Mouse (Mus musculus) myocyte (in vitro differentiated cells): Measurements from ENCODE around the gene Map4k1. TPM values are rescaled to one million over a fixed set of nuclear protein-coding genes. Genes with fewer than 3 reads are reported as not detected.
A peak's percentile ranks its signal among the peaks of the same experiment; 100 is the strongest.

ENCODE experiments used
- H3K27me3 ChIP-seq: one replicate; pipeline ENCODE4 v1.6.1; 2011; ENCODE audit not compliant: control insufficient read depth, insufficient read depth, insufficient read length
- H3K36me3 ChIP-seq: one replicate; pipeline ENCODE4 v1.6.1; 2011; ENCODE audit not compliant: control insufficient read depth, insufficient read depth
- H3K4me2 ChIP-seq: one replicate; pipeline ENCODE4 v1.6.1; 2011; ENCODE audit warnings: low read depth, control low read depth
- H3K4me3 ChIP-seq: one replicate; pipeline ENCODE4 v1.5.1; 2011; ENCODE audit warnings: mild to moderate bottlenecking, control low read depth, moderate library complexity
- H3K79me2 ChIP-seq: one replicate; pipeline ENCODE4 v1.6.1; 2011; ENCODE audit not compliant: control insufficient read depth, insufficient read depth
- H3ac ChIP-seq: one replicate; pipeline ENCODE4 v1.6.1; 2011; ENCODE audit not compliant: control insufficient read depth, insufficient read length
- CEBPB ChIP-seq: IDR thresholded peaks from 2 replicates; pipeline ENCODE4 v1.6.1; 2011; ENCODE audit warnings: mild to moderate bottlenecking, moderate library complexity; ENCODE audit not compliant: poor library complexity, insufficient read depth, severe bottlenecking
- E2F4 ChIP-seq: IDR thresholded peaks from one replicate; pipeline ENCODE4 v1.6.1; 2011; ENCODE audit warnings: mild to moderate bottlenecking, control low read depth, moderate library complexity; ENCODE audit not compliant: insufficient read depth
- MAX ChIP-seq: IDR thresholded peaks from one replicate; pipeline ENCODE4 v1.6.1; 2011; ENCODE audit warnings: low read depth, mild to moderate bottlenecking, control low read depth
- MYOD1 ChIP-seq, 3 experiments: IDR thresholded peaks; one replicate each; pipeline ENCODE4 v1.6.1; 2011; ENCODE audit warnings: control low read depth in 2 of 3, low read depth in 2 of 3, mild to moderate bottlenecking in 2 of 3, moderate library complexity in 1 of 3; ENCODE audit not compliant: insufficient read length in 2 of 3, control insufficient read depth in 1 of 3
- MYOG ChIP-seq, 3 experiments: IDR thresholded peaks; one replicate each; pipeline ENCODE4 v1.6.1; 2011; ENCODE audit warnings: control low read depth in 2 of 3, low read depth in 2 of 3, mild to moderate bottlenecking in 2 of 3; ENCODE audit not compliant: insufficient read length in 2 of 3, control insufficient read depth in 1 of 3, insufficient read depth in 1 of 3
- POLR2A ChIP-seq: IDR thresholded peaks from one replicate; pipeline ENCODE4 v1.6.1; 2011; ENCODE audit warnings: low read depth, mild to moderate bottlenecking, control low read depth, moderate library complexity; ENCODE audit not compliant: insufficient read length
- POLR2AphosphoS2 ChIP-seq: IDR thresholded peaks from one replicate; pipeline ENCODE4 v1.6.1; 2011; ENCODE audit warnings: low read depth, control low read depth; ENCODE audit not compliant: insufficient read length
- REST ChIP-seq: IDR thresholded peaks from one replicate; pipeline ENCODE4 v1.6.1; 2011; ENCODE audit warnings: mild to moderate bottlenecking, control low read depth, moderate library complexity; ENCODE audit not compliant: insufficient read depth, insufficient read length
- SRF ChIP-seq: IDR thresholded peaks from one replicate; pipeline ENCODE4 v1.6.1; 2011; ENCODE audit warnings: low read depth; ENCODE audit not compliant: control insufficient read depth, insufficient read length
- TCF12 ChIP-seq: IDR thresholded peaks from one replicate; pipeline ENCODE4 v1.6.1; 2011; ENCODE audit warnings: mild to moderate bottlenecking, control low read depth; ENCODE audit not compliant: poor library complexity, insufficient read depth, severe bottlenecking
- TCF3 ChIP-seq: IDR thresholded peaks from one replicate; pipeline ENCODE4 v1.6.1; 2011; ENCODE audit warnings: low read depth, control low read depth; ENCODE audit not compliant: insufficient read length
- USF1 ChIP-seq: IDR thresholded peaks from one replicate; pipeline ENCODE4 v1.6.1; 2011; ENCODE audit warnings: low read depth, mild to moderate bottlenecking, control low read depth, moderate library complexity
- polyA plus RNA-seq: library from polyadenylated mRNA; unstranded; fragments of >200 nt; fragmentation: generic; extraction: Trizol; gene quantifications from one replicate; pipeline ENCODE4 v1.2.1, GENCODE M21; 2012; ENCODE audit warnings: missing spikeins

The Map4k1 gene
- polyA plus RNA-seq, 1 experiment: 0.18 TPM

GRCm38 (mm10) chr7:28960354-28961046 lies 21.4 kb upstream of the Map4k1 start:
- H3K4me3 ChIP-seq: peak overlapping the region; percentile 56
- peak overlapping the region; percentile 83 for H3K4me2 ChIP-seq
- no peaks in the 10 kb centered on the region for H3K27me3 ChIP-seq
- H3K36me3 ChIP-seq: no peaks in the 10 kb centered on the region
- peaks cover 65% of the 10 kb centered on the region for H3K79me2 ChIP-seq
- TF ChIP-seq MAX (no peak), POLR2A (peak; percentile 20)
- peak overlapping the region; percentile 92 for H3ac ChIP-seq

GRCm38 (mm10) chr7:28961584-28961926 lies 20.3 kb upstream of the Map4k1 start:
- H3ac ChIP-seq: peak overlapping the region; percentile 92
- no peaks in the 10 kb centered on the region for H3K27me3 ChIP-seq
- H3K79me2 ChIP-seq: peaks cover 55% of the 10 kb centered on the region
- peak overlapping the region; percentile 56 for H3K4me3 ChIP-seq
- peak overlapping the region; percentile 83 for H3K4me2 ChIP-seq
- TF ChIP-seq CEBPB (no peak), SRF (no peak), TCF12 (no peak)
- H3K36me3 ChIP-seq: no peaks in the 10 kb centered on the region

- Histone ChIP-seq H3K27me3 (no peaks in the 10 kb centered on the region), H3K4me3 (peak within 1 kb of the TSS; percentile 56), H3K79me2 (peaks cover 49% of the 10 kb centered on the region), H3K36me3 (no peaks in the 10 kb centered on the region), H3ac (peak within 1 kb of the TSS; percentile 92), H3K4me2 (peak within 1 kb of the TSS; percentile 83)
- peak; percentile 99 for TF ChIP-seq POLR2AphosphoS2
- peak in 2 of 3 experiments; percentile 30 to 45 for TF ChIP-seq MYOD1 (IDR thresholded peaks at IDR 0.05; ENCODE audit: control insufficient read depth in 1 of 3, insufficient read length in 2 of 3, low read depth in 2 of 3)
- TF ChIP-seq MAX: no peak
- peak in 2 of 3 experiments; percentile 32 to 68 for TF ChIP-seq MYOG (IDR thresholded peaks at IDR 0.05; ENCODE audit: control insufficient read depth in 1 of 3, insufficient read depth in 1 of 3, insufficient read length in 2 of 3, low read depth in 2 of 3)
- peak; percentile 43 for TF ChIP-seq REST
- TF ChIP-seq POLR2A: peak; percentile 99
- peak; percentile 26 for TF ChIP-seq E2F4
- TF ChIP-seq TCF12: no peak
Observed at GRCm38 (mm10) chr7:28961927-28962670, 19.8 kb upstream of the Map4k1 start, which contains the start of gene Actn4. Actn4 (minus strand) TSS chr7:28962340.

- no peak overlapping the region for H3K4me2 ChIP-seq
- no peak overlapping the region for H3K4me3 ChIP-seq
- no peaks in the 10 kb centered on the region for H3K36me3 ChIP-seq
- TF ChIP-seq TCF12 (no peak), POLR2A (no peak), USF1 (no peak), REST (no peak), CEBPB (no peak), TCF3 (no peak), SRF (no peak), MYOD1 (IDR thresholded peaks at IDR 0.05; ENCODE audit: control insufficient read depth in 1 of 3, insufficient read length in 2 of 3, low read depth in 2 of 3) (no peak)
- no peak overlapping the region for H3ac ChIP-seq
- H3K27me3 ChIP-seq: no peaks in the 10 kb centered on the region
- peaks cover 36% of the 10 kb centered on the region for H3K79me2 ChIP-seq
Observed at GRCm38 (mm10) chr7:28963399-28963923, 18.4 kb upstream of the Map4k1 start.

- Histone ChIP-seq H3K27me3 (no peaks in the 10 kb centered on the region), H3ac (no peak overlapping the region), H3K79me2 (peaks cover 16% of the 10 kb centered on the region), H3K4me3 (no peak overlapping the region), H3K4me2 (no peak overlapping the region), H3K36me3 (no peaks in the 10 kb centered on the region)
- TF ChIP-seq MYOG (IDR thresholded peaks at IDR 0.05; ENCODE audit: control insufficient read depth in 1 of 3, insufficient read depth in 1 of 3, insufficient read length in 2 of 3, low read depth in 2 of 3): no peak
- TF ChIP-seq POLR2A: no peak
- no peak for TF ChIP-seq MYOD1 (IDR thresholded peaks at IDR 0.05; ENCODE audit: control insufficient read depth in 1 of 3, insufficient read length in 2 of 3, low read depth in 2 of 3)
- TF ChIP-seq POLR2AphosphoS2: no peak
- TF ChIP-seq CEBPB: no peak
- TF ChIP-seq E2F4: no peak
- no peak for TF ChIP-seq USF1
- no peak for TF ChIP-seq SRF
- no peak for TF ChIP-seq MAX
- no peak for TF ChIP-seq TCF12
- no peak for TF ChIP-seq TCF3
- TF ChIP-seq REST: no peak
Observed at GRCm38 (mm10) chr7:28965346-28965840, 16.5 kb upstream of the Map4k1 start.
